Mouse (Mus musculus) c-Kit-positive CD71-negative TER-119-negative erythroid progenitor cells, embryonic 14.5 days (primary cell): ENCODE measurements around the gene Spag6.

ENCODE experiments used
- DNase-seq: peaks from one replicate; pipeline ENCODE4 v3.0.0-alpha.2; 2013; ENCODE audit warnings: low read depth

Spag6 gene

DNA sequence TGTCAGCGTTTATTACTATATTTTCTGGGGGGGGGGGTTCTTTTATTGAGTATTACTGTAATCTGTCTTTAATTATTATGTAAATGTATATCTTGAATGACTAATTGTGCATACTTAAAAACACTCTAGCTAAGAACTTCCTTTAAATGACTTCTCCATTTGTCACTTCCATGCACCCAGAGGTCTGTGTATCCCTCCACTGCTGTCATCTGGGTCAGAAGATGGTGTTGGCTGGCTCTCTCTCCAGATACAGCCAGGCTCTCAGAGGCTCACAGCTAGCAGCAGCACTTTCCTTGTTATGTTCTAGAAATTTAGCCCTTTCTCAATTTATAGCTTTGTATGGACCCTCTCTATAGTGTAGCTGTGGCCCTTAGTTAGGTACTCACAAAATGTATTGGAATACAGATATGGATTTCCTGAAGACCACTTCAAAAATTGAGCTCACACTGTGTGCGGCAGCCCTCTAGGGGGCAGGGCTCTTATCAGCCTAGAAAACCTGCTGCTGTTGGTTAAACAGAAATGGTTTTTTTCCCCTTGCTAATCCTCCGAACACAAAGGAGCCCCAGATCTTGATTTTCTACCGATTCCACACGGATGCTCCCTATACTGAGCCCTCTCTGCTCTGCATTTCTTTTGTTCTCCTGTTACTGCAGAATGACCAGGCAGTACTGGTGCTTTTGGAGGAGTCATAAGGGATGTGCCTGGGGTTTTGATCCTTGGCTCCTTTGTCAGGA lies 40.7 kb downstream of the Spag6 start:
- DNase-seq: peak; percentile 12

- DNase-seq: no peak
Measured at GRCm38 (mm10) chr2:18737040-18737439, 43.2 kb downstream of the Spag6 start.

GRCm38 (mm10) chr2:18739216-18739615 lies 45.4 kb downstream of the Spag6 start:
- DNase-seq: no peak

DNA sequence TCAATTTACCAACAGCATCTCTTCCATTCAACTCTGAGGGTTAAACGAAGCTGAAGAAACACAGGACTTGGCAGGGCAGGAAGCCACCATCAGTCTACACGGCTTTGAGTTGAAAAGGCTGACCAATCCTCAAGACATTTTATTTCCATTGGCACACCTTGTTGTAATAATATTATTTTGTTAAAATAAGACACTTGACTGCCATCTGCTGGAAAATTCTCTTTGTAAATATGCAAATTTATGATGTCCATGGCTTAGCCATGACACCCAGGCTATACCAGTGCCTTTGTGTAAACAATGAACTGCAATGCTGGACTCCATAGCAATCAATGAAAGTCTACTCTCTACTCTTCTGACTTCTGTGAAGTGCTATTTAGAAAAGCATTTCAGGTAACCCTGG lies 62.3 kb downstream of the Spag6 start:
- DNase-seq: no peak

- DNase-seq: no peak
Measured at GRCm38 (mm10) chr2:18764846-18765245, 71.0 kb downstream of the Spag6 start.

GRCm38 (mm10) chr2:18765481-18766249 lies 71.8 kb downstream of the Spag6 start:
- no peak for DNase-seq

DNA sequence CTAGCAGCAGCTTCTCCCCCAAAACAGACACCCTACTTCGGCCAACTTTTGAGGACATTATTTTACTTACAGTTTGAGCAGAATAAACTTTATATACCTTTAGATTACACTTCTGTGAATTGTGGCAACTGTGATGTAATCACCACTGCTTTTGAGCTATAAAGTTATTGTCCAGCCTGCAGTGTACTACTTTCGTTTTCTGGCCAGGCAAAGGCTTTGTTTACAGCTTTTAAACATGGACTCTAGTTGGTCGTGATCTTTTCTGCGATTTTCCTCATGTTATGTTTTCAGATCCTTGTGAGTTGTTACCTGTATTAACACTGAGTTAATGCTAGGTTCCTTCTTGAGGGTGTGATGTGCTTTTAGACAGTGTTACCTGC lies 72.6 kb downstream of the Spag6 start:
- DNase-seq: no peak

GRCm38 (mm10) chr2:18766821-18767541 lies 73.1 kb downstream of the Spag6 start:
- peak; percentile 37 for DNase-seq

DNA sequence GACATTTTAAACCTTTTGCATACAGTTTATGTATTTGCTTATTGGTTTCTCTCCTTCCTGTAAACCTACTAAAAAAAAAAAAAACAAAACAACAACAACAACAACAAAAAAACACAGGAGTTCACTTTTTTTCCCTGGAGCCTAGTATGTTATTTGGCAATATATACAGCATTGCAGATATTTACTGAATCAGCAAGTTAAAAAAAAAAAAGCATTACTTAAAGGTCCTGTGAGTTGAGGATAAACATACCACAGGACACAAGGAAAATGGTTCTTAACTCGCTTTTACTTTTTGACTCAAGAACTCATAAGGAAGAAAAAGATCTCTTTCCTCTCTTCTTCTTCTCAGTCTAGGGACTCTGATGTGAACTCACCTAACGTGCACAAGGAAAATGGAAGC lies 74.6 kb downstream of the Spag6 start:
- DNase-seq: no peak

DNA sequence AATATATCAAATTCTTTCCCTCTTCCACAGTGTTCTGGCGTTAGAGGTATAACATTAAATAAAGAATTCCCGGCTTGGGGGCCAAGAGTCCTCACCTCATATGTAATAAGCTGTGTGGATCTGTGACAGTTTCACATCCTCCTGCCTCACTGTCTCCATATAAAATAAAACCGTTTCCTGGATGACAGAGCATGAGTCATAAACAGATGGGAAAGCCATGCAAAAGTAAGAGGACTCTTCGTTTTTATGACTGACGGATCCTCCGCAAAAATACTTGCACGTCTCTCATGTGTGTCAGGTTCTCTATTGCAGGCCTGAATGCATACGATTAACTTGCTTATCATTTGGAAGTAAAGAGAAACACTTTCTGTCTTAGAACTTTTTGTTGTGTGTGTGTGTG lies 78.6 kb downstream of the Spag6 start:
- no peak for DNase-seq

GRCm38 (mm10) chr2:18774326-18774725 lies 80.5 kb downstream of the Spag6 start:
- DNase-seq: no peak

GRCm38 (mm10) chr2:18778220-18778619 lies 84.4 kb downstream of the Spag6 start:
- DNase-seq: no peak

- DNase-seq: no peak
Measured at GRCm38 (mm10) chr2:18779830-18780229, 86.0 kb downstream of the Spag6 start.

DNA sequence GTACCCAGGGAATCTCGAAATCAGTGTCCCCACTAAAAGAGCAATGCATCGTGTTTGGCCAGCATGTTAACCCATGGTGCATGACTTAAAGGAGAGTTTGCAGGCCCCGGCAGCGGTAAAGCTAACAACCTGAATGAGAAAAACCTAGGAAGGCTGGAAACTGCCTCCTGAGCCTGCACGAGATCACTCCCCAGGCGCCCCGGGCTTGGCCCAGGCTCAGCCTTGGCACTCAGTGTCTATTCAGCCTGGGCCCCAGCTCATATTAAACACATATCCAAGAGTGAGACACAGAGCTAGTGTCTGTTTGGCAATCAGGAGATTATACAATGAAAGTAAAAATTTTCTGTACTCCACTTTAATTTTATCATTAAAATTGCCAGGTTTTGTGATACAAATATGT lies 87.5 kb downstream of the Spag6 start:
- no peak for DNase-seq

- DNase-seq: no peak
Measured at GRCm38 (mm10) chr2:18794261-18794660, 100.4 kb downstream of the Spag6 start.

DNA sequence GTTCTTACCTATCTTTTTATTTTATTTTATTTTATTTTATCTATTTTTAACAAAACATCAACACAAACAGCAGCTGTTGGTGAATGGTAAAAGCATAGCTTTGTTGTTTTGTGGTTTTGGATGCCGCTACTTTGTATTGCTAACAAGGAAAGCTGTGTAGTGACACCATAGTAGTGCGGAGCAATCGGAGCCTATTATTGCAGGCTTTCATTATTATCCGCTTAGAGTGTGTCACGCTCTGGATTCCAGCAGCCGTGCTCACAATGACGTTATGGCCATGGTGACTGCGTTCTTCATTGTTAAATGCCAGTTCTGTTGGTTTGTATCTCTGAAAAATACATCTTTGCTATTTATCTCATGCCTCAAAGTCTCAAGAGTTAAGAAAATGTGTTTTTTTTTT lies 103.9 kb downstream of the Spag6 start:
- no peak for DNase-seq

GRCm38 (mm10) chr2:18799265-18799965 lies 105.6 kb downstream of the Spag6 start:
- DNase-seq: no peak
